Mouse (Mus musculus) retina, postnatal 7 days (tissue): ENCODE results near the gene Cyren.
A peak's percentile ranks its signal among the peaks of the same experiment; 100 is the strongest.

Source experiments
- DNase-seq: peaks from one replicate; pipeline ENCODE4 v3.0.0-alpha.2; 2012; ENCODE audit warnings: low read depth, low spot score

Cyren gene

GRCm38 (mm10) chr6:34899127-34899526 lies 21.3 kb upstream of the Cyren start:
- no peak for DNase-seq

DNA sequence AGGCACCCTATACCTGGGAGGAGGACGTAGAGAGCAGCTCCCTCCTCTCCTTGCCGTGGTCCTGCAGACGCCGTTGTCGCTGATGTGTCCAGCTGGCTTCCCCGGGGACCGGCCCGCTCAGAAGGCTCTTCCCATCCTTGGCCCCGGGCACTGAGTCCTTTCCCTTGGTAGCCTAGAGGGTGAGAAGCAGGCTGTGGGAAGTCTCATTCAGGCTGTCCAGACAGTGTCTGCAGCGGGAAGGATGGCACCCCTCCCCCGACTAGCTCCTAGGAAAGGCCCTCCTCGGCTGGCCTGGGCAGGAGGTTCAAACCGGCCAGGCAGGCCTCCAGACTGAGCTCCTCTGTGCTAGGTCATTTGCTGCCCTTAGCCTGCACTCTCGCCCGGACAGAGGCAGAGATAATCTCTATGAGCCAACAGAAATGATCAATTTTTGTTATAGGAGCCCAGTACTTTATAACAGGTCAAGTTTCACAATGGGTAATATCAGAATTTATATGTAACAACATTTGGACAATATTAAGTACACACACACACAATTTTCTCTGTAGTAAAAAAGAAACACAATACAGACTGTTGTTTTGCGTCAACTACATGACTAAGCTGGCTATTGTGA lies 18.4 kb upstream of the Cyren start:
- no peak for DNase-seq

DNA sequence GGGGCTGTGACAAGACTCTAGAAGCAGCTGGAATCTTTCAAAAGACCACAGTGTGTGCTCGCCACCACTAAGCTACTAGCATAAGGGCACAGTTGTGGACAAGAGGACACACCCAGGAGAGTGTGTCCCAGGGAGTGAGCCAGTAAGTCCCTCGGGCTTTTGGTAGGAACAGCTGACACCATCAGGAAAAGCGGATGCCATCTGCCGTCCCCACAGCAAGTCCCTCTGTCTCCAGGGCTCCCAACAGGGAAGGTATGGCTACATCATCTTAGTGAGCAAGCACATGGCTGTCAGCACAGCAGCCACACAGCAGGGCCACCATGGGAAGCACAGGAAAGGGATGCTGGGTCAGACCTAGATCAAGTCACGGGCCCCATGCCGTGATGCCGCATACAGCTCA lies 17.7 kb upstream of the Cyren start:
- no peak for DNase-seq

GRCm38 (mm10) chr6:34889185-34889584 lies 11.3 kb upstream of the Cyren start:
- no peak for DNase-seq

DNA sequence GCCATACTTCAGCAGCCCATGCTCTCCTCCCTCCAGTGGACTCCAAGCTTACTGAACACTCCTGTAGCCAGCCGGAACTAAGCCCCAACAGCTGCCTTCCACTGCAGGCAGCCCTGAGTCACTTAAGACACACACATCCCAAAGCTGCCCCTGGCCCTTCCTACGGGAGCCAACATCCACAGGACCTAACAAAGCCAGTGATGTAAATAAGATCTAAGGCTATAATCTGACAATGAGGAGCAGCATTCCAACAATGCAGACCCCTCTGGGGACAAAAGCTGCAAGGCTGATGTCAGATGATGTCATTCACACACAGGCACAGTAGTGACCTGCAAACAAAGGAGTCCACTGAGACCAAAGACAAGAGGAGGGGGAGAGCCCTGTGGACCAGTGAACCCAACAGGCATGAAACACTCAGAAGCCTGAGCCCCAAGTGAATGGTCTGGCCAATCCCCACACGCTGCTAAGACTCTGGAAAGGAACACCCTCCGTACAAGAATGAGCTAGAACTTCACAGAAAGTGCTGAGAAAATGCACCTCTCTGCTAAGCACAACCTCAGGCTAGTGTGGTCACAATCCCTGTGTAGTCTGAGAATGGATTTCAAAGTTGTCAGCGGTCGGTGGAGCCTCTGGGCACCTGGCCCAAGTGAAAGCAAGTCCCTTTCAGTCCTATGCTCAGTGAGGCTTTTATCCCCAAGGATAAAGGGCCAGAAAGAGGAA lies 9.4 kb upstream of the Cyren start:
- no peak for DNase-seq

DNA sequence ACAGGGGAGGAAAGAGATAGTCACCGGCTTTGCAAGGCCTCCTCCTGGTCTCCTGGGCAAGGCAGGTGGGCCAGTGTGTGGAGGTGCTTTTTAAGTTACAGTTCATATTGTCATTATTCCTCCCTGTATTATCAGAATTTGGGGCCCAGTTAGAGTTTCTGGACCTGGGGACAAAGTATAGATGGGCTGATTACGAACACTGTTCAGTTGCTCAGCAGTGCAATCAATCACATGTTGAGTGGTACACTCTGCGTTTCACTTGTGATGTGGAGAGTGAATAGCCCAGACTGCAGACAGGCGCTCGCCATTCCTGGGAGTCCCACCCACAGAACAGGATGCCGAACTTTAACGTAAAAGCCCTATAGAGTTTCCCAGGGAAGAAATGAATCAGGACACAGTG lies 6.9 kb upstream of the Cyren start:
- no peak for DNase-seq

DNA sequence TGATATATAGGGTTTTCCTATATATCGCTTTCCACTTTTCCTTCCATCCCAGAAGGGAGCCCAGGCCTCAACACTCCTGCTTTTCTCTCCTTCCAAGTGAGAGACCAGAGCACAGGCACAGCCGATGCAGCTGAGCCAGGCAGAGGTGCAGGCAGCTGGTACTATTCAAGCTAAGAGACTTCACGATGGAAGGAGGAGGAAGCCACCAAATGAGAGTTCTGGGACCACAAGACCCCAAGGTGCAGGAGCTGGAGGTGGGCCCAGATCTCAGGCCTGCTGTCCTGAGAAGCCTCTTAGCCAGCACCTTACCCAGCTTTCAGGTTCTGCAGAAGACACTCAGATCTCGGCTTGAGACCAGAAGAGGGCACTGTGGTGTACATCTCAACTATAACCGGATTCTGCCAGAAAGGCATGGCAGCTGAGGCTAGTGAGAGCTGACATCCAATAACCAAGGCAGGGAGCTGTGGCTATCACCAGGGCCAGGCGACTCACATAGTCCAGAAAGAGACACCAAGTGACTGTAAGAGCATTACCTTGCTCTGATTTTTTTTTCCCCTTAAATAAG lies 2.1 kb upstream of the Cyren start:
- DNase-seq = peak; percentile 34

DNA sequence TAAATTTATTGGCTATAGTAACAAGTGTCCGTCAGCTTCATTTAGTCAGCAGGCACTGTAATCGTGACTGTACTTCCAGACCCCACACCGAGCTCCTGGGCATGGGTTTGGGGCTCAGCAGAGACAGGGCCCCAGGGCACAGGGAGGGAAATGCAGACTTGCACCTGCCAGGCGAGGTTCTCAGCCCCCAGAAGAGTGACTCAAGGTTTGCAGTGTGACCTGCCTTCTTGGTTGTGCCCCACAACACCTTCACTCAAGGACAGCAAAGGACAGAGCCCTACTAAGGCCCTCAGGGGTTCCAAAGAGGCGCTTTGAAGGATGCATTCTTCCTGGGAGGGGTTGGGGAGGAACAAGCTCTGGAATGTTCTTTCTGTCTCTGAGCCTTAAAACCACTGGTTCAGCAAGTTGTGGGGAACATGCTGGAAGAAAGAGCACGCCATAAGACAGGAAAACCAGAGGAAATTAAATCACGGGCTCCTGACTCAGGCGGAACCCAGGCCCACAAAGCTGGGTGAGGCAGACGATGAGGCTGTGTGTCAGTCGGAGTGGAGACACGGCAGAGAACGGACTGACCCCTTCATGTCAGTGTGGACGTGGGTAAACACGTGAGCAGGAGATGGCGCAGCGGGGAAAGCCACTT lies 1.4 kb upstream of the Cyren start:
- no peak for DNase-seq

DNA sequence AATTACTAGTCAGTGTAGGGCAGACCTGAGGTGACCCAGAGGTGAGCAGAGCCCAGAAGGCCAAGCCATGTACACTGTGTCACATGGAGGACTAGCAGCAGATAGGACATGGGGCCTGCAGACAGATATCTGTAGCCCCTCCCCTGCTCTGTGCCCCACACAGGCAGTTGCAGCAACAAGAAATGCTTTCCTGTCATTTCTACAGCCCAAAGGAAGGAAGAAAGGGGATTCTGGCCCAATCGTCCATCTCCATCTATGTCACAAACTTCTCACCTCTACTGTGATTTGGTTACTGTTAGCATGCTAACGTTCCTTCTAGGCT lies 1.1 kb downstream of the Cyren start:
- no peak for DNase-seq

- no peak for DNase-seq
Observed at GRCm38 (mm10) chr6:34875966-34876834, 1.7 kb downstream of the Cyren start.

GRCm38 (mm10) chr6:34875268-34875761 lies 2.5 kb downstream of the Cyren start:
- no peak for DNase-seq

GRCm38 (mm10) chr6:34874101-34874921 lies 3.5 kb downstream of the Cyren start:
- no peak for DNase-seq

DNA sequence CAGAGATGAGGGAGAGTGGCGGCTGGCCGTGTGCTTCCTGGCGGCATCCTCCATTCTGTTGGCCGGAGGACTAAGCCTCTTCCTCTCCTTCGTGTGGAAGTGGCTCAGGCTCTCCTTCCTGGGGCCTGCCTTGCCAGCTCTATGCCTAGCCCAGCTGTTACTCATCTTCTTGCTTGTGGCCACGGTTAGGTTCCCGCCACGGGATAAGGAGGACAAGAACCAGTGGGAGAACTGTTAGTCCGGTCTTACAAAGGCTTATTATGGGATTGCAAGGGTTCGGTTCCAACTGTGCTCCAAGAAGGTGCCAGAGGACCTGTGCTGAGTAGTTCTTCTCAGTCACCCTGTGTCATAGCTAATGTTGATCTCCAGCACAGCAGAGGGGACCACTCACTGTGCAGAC lies 5.0 kb downstream of the Cyren start:
- DNase-seq = no peak

GRCm38 (mm10) chr6:34871929-34872328 lies 5.9 kb downstream of the Cyren start:
- DNase-seq = no peak

GRCm38 (mm10) chr6:34870724-34871123 lies 7.1 kb downstream of the Cyren start:
- no peak for DNase-seq

DNA sequence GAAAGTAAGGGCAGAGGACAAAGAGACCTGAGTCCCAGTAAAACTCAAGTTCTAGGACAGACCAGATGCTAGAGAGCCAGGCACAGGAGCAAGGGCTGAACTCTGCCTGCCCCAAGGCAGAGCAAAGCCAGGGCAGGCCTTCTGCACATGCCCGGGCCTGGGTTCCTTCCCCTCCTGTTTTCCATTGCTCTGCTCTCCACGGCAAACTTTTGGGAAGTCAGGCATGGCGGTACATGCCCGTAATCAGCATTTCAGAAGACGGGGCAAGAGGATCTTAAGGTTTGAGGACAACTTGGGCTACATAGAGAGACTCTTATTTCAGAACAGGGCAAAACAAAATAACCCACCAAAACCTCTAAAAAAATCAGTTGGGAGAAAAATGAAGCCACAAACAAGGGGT lies 7.7 kb downstream of the Cyren start:
- DNase-seq = no peak

- DNase-seq = no peak
Observed at GRCm38 (mm10) chr6:34869225-34869915, 8.5 kb downstream of the Cyren start.

DNA sequence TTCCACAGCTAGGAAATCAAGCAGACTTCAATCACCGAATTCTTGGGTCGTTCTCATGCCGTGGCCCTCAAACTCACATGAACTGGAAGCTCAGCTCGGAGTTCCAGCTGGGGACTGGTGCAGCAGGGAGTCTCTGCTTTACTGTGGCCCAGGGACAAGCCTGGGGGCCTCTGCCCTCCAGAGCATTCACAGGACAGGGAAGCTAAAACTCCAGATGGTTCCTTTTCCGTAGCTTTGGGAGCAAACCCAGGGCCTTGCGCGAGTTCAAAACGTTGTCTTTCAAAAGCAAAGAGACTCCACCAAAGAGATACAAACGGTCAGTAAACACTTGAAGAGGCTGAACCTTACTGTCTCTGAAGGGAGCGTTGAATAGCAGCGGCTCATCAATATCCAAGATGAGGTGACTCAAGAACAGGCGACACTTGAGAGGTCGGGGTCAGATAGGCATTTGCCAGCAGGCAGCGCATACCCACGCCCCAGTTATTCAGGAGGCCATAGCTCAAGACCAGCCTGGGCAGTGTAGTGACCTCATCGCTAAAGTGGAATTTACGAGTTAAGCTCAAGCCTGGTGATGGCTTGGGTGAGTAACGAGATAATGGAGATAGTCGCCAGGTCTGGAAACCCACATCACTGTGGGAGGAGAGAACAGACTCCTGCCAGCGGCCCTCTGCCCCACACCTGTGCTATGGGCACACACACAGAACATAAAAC lies 9.2 kb downstream of the Cyren start:
- no peak for DNase-seq

DNA sequence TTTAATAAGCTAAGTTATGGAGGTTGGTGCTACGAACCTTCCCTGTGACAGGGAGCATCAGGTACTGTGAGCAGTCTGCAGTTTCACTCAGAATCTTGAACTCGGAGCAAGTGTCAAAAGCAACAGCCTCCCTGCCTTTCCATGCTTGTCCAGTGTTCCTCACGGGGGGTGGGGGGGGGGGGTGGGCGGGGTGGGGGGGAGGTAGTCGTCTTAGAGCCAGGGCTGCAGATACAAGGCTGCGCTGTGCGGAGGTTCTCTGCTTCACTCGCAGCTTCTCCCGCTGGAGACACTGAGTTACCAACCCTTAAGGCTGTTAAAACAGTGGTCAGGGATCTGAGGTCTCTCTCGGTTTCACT lies 9.9 kb downstream of the Cyren start:
- DNase-seq = no peak
